Mouse (Mus musculus) left cerebral cortex, adult 18-20 months (tissue): ENCODE results near the gene Bclaf1. TPM values are rescaled to one million over a fixed set of nuclear protein-coding genes. Genes with fewer than 3 reads are reported as not detected.

ENCODE experiments used
- microRNA-seq, 2 experiments: library from miRNA; unstranded; fragments of <30 nt; microRNA quantifications; one replicate each; pipeline ENCODE4 v1.2.0; 2021
- total RNA-seq, 2 experiments: library from RNA; stranded (reverse); gene quantifications; 2 replicates each; pipeline ENCODE4 v1.2.3; 2021

Bclaf1 gene
- total RNA-seq, 2 experiments from 2014 or later: 111 to 116 TPM

Small RNA genes within 50 kb of the gene (microRNA-seq; reads per million reads assigned to microRNA genes)
- gene Mir6413: 0 reads per million in 2 experiments

Other genes with a start within 250 kb of the Bclaf1 start
- gene Map7, start 164.0 kb upstream of the Bclaf1 start, total RNA-seq: 100 to 1,000 TPM; 107 to 113 TPM
- gene Mtfr2, start 35.3 kb downstream of the Bclaf1 start, total RNA-seq: under 1 TPM; 0.53 to 0.54 TPM